Mouse (Mus musculus): ENCODE measurements around the gene Ppp4r3a.
"Not testable (repeated sequence)": the region's sequence is repeated elsewhere in the genome, so short reads cannot be mapped to it uniquely, and the experiment has no call there.

Gene Ppp4r3a

GRCm38 (mm10) chr12:101028954-101029731 lies 54.4 kb downstream of the Ppp4r3a start, which contains the start of gene Ccdc88c:
TSS of gene Ccdc88c (minus strand) at chr12:101029056.
- DNase-seq (ENCODE audit: low spot score in 2 of 2), result peak; percentile 93 to 97

- DNase-seq (ENCODE audit: low spot score in 2 of 2), result peak in 1 of 2 experiments; percentile 65
Observed at GRCm38 (mm10) chr12:101028247-101028953, 55.1 kb downstream of the Ppp4r3a start.

GRCm38 (mm10) chr12:101027451-101028246 lies 55.9 kb downstream of the Ppp4r3a start:
- peak in 1 of 2 experiments; percentile 39 for DNase-seq (ENCODE audit: low spot score in 2 of 2)

GRCm38 (mm10) chr12:101026946-101027345 lies 56.6 kb downstream of the Ppp4r3a start:
- DNase-seq (ENCODE audit: low spot score in 2 of 2), result no peak

GRCm38 (mm10) chr12:101026518-101026917 lies 57.0 kb downstream of the Ppp4r3a start:
- no peak for DNase-seq (ENCODE audit: low spot score in 2 of 2)

DNA sequence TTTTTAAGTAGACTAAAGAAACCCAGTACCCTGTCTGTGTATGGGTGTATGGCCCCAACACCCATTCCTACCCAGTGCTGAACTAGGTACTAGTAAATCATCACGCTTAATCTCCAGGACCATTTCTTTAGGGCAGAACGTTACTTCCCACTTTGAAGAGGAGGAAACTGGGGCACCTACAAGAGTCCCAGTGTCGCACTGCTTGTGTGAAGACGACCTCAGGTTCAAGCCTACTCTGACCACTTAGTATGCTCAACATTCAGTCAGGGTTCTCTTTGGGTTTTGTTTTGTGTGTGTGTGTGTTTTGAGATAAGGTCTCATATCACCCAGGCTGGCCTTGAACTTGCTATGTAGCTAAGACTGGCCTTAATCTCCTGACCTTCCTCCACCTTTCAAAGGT lies 57.5 kb downstream of the Ppp4r3a start:
- no peak for DNase-seq (ENCODE audit: low spot score in 2 of 2)

- no peak for DNase-seq (ENCODE audit: low spot score in 2 of 2)
Observed at GRCm38 (mm10) chr12:101025379-101025778, 58.1 kb downstream of the Ppp4r3a start.

GRCm38 (mm10) chr12:101024824-101025223 lies 58.7 kb downstream of the Ppp4r3a start:
- DNase-seq (ENCODE audit: low spot score in 2 of 2), result no peak

- DNase-seq (ENCODE audit: low spot score in 2 of 2), result no peak
Observed at GRCm38 (mm10) chr12:101023143-101023542, 60.4 kb downstream of the Ppp4r3a start.

DNA sequence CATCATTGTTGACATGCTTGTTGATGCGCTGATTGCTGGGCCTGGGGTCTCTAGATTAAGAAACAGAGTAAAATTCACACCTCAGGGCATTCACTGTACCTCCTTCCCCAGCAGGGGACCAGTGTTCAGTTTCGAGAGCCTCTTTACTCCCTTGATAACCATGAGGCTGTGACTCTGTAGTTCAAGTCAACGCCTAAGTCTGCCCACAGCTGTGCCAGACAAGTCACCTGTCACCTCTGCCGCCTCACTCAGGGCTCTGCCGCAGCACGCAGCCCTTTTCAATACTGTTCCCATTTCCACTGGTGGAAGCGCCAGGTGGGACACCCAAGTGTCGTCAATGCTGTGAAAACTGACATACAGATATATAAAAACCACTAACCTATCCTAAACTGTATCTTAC lies 61.1 kb downstream of the Ppp4r3a start:
- DNase-seq (ENCODE audit: low spot score in 2 of 2), result no peak

- no peak for DNase-seq (ENCODE audit: low spot score in 2 of 2)
Observed at GRCm38 (mm10) chr12:101021484-101022226, 61.8 kb downstream of the Ppp4r3a start.

- DNase-seq (ENCODE audit: low spot score in 2 of 2), result no peak
Observed at GRCm38 (mm10) chr12:101020210-101021015, 63.1 kb downstream of the Ppp4r3a start.

DNA sequence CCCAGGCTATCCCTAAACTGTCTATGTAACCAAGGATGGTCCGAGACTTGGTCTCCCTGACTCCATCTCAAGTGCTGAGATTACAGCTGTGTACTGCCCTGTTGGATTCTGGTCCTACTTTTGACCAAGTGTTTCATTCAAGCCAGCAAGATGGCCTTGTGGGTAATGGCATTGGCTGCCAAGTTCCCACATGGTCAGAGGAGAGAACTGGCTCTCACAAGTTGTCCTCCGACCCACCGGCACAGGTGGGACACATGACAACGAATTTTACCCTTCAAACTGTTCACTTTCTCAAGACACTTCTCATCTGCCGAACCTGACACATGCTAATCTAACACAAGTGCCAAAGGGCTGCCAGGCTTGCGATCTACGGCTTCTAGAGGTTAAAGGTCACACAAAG lies 64.1 kb downstream of the Ppp4r3a start:
- DNase-seq (ENCODE audit: low spot score in 2 of 2), result no peak

GRCm38 (mm10) chr12:101019031-101019430 lies 64.5 kb downstream of the Ppp4r3a start:
- no peak for DNase-seq (ENCODE audit: low spot score in 2 of 2)

GRCm38 (mm10) chr12:101017971-101018371 lies 65.5 kb downstream of the Ppp4r3a start:
- peak; percentile 75 to 78 for DNase-seq (ENCODE audit: low spot score in 2 of 2)

DNA sequence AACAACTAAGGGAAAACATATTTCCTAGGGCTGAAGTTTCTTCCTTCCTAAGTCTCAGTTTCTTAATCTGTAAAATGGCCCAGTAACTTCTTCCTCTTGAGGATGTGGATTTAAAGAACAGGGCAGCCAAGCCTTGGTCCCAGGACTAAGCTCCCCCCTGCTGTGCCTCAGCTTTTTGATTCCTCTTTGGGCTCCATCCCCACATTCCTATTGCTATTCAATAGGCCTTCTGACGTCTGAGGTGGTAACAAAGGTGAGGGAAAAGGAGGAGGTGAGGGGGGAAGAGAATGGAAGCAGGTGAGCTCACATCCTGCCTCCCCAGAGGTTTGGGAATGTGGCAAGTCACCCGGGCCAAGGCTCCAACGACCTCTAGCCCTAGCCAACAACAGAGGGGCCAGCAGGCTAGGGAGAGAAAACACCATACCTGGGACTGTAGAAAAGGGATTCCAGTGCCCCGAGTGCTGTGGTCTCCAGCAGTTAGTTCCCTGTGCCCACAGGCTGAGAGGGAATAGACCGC lies 67.0 kb downstream of the Ppp4r3a start:
- DNase-seq (ENCODE audit: low spot score in 2 of 2), result no peak

- DNase-seq (ENCODE audit: low spot score in 2 of 2), result peak; percentile 80 to 82
Observed at GRCm38 (mm10) chr12:101015926-101016325, 67.6 kb downstream of the Ppp4r3a start.

- DNase-seq (ENCODE audit: low spot score in 2 of 2), result no peak
Observed at GRCm38 (mm10) chr12:101015165-101015560, 68.3 kb downstream of the Ppp4r3a start.

- DNase-seq (ENCODE audit: low spot score in 2 of 2), result no peak
Observed at GRCm38 (mm10) chr12:101014549-101015164, 68.8 kb downstream of the Ppp4r3a start.

- DNase-seq (ENCODE audit: low spot score in 2 of 2), result not testable (repeated sequence)
Observed at GRCm38 (mm10) chr12:101013668-101014067, 69.8 kb downstream of the Ppp4r3a start.

Measured in thymus, postnatal 10 days (tissue).